Mouse (Mus musculus): ENCODE data around the gene 0610030E20Rik. TPM values are rescaled to one million over a fixed set of nuclear protein-coding genes. Genes with fewer than 3 reads are reported as not detected.

The 0610030E20Rik gene
- polyA plus RNA-seq, 1 experiment: 14.5 TPM

DNA sequence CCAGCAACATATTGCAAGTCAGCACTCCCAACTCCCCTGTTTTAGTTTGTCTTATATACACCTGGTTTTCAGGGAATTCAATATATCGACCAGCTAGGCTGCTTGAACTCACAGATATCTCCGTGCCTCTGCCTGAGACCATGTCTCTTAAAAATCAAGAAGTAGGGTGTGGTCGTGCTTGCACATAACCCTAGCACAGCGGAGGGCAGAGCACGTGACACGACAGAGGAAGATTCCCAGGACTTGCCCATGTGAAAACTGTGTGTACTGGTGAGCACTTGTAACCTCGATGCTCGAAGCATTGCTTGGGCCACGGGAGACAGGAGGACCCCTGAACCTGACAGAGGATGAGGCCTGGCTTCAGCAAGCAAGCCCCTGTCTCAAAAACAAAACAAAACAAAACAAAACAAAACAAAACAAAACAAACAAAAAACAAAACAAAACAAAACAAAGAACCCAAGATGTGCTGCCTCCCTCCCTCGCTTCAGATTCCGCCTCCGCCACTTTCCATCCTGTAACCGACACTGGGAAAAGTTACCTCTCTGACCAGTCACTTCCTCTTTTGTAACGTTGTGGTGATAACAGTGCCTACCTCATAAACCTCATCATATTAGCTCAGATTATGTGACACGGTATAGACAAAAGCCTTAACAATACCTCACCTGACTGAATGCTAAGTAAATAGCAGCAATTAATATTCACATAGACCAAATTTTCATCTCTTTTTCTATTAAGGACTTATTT, 27.9 kb downstream of the 0610030E20Rik start:
- no peak overlapping the region for H3K27ac ChIP-seq (ENCODE audit: insufficient read depth, low read length)
- peaks cover 10% of the 10 kb centered on the region; the same call in 1 of the 2 replicates for H3K4me1 ChIP-seq (ENCODE audit: control insufficient read depth, insufficient read depth, low read length)
- H3K4me3 ChIP-seq (ENCODE audit: insufficient read depth, low read length): no peak overlapping the region
- TF ChIP-seq CTCF (IDR thresholded peaks at IDR 0.05; ENCODE audit: borderline replicate concordance, insufficient read depth, low read length): no peak
- TF ChIP-seq POLR2A (IDR thresholded peaks at IDR 0.05; ENCODE audit: low read depth, low read length): no peak

DNA sequence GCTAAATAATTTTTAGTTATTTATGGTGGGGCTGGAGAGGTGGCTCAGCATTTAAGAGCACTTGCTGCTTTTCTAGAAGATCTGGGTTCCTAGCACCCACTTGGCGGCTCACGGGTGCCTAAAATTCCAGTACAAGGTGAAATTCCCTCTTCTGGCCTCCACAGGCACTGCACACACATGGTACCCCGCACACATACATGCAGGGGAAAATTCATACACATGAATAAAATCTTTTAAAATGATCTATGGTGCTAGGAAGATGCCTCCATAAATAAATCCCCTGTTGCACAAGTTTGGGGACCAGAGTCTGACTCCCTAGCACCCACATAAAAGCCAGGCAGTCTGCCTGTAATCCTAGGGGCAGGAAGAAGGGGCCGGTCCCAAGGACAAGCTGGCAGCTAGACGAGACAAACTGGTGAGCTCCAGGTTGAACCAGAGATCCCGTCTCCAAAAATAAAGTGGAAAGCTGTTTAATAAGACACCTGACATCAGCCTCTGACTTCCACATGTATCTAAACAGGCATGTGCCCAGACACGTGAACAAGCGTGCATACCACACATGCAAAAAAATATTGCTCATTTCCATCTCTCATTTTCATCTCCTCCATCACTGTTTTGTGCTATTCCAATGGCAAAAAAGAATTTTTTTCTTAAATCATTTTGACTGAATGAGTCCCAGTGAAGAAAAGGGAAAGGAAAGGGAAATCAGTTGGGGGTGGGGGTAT, 31.6 kb downstream of the 0610030E20Rik start:
- Histone ChIP-seq H3K27ac (ENCODE audit: insufficient read depth, low read length) (no peak overlapping the region), H3K4me3 (ENCODE audit: insufficient read depth, low read length) (no peak overlapping the region), H3K4me1 (ENCODE audit: control insufficient read depth, insufficient read depth, low read length) (no peaks in the 10 kb centered on the region)
- no peak for TF ChIP-seq CTCF (IDR thresholded peaks at IDR 0.05; ENCODE audit: borderline replicate concordance, insufficient read depth, low read length)

DNA sequence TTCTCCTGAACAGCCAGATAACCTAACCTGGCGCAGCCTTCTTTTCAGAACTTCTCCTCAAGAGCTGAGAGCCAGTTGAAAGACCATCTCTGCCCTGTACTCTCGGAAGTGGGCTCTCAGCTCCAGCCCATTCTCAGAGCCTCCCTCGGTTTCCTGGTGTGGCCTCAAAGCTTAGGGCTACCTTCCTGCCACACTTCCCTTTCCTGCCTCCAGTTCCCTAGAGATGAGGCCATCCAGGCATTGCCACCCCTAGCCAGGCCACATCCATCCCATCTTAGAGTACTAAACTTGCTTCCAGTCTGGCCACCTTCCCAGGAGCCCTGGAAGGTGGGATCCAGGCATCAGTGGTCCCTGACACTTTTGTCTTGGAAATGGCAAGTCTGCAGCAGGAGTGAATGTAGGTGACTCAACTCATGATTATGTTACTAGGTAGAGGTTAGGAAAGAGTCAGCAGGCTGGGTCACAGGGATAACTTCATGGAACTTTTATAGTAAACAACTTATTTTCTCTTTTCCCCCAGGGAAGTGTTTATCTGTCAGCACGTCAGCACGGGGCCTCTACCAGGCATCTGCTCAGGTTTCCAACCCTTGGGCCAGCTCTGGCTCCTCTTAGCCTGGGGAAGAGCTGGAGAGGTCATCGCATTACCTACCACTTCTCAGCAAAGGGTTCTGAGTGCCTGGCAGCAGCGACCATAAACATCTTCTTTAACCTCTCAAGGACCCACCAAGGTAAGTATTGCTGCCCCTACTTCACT, 32.4 kb downstream of the 0610030E20Rik start:
- no peaks in the 10 kb centered on the region for H3K4me1 ChIP-seq (ENCODE audit: control insufficient read depth, insufficient read depth, low read length)
- TF ChIP-seq POLR2A (IDR thresholded peaks at IDR 0.05; ENCODE audit: low read depth, low read length) (no peak), CTCF (IDR thresholded peaks at IDR 0.05; ENCODE audit: borderline replicate concordance, insufficient read depth, low read length) (no peak)
- peak overlapping the region; percentile 40 for H3K4me3 ChIP-seq (ENCODE audit: insufficient read depth, low read length)
- peak overlapping the region; percentile 38 for H3K27ac ChIP-seq (ENCODE audit: insufficient read depth, low read length)

DNA sequence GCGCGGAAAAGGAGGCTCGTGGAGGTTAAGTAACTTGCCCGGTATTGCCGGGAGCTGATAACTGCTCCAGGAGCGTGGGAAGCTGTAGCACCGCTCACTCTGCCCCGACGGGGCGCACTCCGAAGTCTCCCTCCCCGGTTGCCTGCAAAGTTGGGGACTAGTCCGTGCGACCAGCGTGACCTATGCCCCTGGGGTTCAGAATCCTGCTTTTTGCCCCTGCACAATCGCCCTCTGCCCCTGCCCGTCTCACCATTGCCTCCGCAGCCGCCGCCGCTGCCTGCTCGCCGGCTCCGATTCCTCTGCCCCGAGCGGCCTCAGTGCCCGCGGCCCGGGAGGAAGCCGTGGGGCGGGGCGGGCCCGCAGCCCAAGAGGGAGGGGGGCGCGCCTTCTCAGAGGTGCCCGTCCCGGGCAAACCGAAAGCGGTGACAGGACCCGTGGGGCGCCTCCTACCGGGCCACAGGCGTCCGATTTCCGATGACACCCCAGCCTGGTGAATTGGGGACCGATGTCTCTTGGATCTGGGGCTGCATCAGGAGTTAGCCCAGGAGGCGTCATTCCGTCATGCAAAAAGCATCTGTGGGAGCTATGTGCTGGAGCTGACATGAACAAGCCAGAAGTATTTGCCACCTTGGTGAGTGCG, 33.1 kb downstream of the 0610030E20Rik start, which contains the start of gene Vamp5:
Vamp5 (minus strand) TSS at position 338 of the 640 bp plus-strand sequence.
- H3K27ac ChIP-seq (ENCODE audit: insufficient read depth, low read length): peak within 1 kb of the TSS; percentile 38
- no peaks in the 10 kb centered on the region for H3K4me1 ChIP-seq (ENCODE audit: control insufficient read depth, insufficient read depth, low read length)
- peak; percentile 53 for TF ChIP-seq POLR2A (IDR thresholded peaks at IDR 0.05; ENCODE audit: low read depth, low read length)
- TF ChIP-seq CTCF (IDR thresholded peaks at IDR 0.05; ENCODE audit: borderline replicate concordance, insufficient read depth, low read length): no peak
- peak within 1 kb of the TSS; percentile 40 for H3K4me3 ChIP-seq (ENCODE audit: insufficient read depth, low read length)

DNA sequence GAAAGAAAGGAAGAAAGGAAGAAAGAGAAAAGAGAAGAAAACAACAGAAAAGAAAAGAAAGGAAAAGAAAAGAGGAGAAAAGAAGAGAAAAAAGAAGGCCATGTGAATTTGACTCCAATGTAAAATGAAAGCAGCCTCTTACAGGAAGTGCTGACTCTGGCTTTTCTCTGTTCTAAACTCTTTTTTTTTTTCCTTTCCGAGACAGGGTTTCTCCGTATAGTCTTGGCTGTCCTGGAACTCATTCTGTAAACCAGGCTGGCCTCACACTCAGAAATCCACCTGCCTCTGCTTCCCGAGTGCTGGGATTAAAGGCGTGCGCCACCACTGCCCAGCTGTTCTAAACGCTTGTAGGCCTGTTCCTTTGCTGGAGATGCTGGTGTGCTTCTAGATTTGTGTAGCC, 35.4 kb downstream of the 0610030E20Rik start:
- H3K27ac ChIP-seq (ENCODE audit: insufficient read depth, low read length): no peak overlapping the region
- no peak overlapping the region for H3K4me3 ChIP-seq (ENCODE audit: insufficient read depth, low read length)
- TF ChIP-seq POLR2A (IDR thresholded peaks at IDR 0.05; ENCODE audit: low read depth, low read length): no peak
- no peak for TF ChIP-seq CTCF (IDR thresholded peaks at IDR 0.05; ENCODE audit: borderline replicate concordance, insufficient read depth, low read length)
- no peaks in the 10 kb centered on the region for H3K4me1 ChIP-seq (ENCODE audit: control insufficient read depth, insufficient read depth, low read length)

DNA sequence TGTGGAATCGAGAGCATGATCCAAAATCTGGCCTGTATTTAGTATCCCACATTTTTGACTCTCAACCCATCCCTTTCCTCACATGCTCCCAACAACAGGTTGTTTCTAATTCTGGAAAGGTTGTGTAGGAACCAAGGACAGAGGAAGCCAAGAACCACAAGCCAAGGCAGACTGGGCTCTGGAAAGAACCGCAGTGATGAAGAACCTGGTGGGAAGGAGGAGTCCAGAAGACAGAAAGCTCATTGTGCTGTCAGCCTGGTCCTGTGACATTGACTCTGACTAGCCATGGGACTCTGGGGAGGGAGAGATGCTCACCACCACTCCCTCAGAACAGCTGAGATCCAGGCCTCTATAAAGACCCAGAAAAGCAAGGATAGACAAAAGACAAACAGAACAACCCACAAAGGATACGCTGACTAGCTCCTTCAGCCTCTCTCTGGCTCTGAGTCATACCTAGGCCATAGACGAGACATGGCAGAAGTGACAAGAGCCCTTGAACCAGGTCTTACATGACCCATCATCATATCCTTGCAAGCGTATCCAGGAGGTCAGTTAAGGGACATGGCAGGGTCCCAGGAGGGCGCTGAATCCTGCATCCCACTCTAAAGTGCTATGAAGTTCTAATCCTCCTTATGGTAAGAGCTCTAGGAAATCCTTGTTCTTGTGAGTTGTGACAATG, 36.2 kb downstream of the 0610030E20Rik start:
- TF ChIP-seq POLR2A (IDR thresholded peaks at IDR 0.05; ENCODE audit: low read depth, low read length) (no peak), CTCF (IDR thresholded peaks at IDR 0.05; ENCODE audit: borderline replicate concordance, insufficient read depth, low read length) (no peak)
- Histone ChIP-seq H3K4me3 (ENCODE audit: insufficient read depth, low read length) (no peak overlapping the region), H3K27ac (ENCODE audit: insufficient read depth, low read length) (no peak overlapping the region), H3K4me1 (ENCODE audit: control insufficient read depth, insufficient read depth, low read length) (no peaks in the 10 kb centered on the region)

DNA sequence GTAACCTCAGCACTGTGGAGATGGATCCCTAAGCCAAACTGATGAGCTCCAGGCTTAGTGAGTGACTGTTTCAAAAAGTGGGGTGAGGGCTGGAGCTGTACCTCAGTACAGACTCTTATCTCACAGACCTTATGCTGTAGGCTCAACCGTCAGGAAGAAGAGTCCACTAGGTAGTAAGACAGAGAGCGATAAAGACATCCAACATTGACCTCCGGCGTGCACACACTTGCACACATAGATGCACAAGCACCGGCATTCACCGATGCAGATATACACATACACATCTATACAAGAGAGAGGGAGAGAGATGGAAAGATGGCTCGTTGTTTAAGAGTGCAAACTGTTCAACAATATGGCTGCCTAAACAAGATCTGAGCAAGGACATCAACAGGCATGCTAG, 36.8 kb downstream of the 0610030E20Rik start:
- Histone ChIP-seq H3K27ac (ENCODE audit: insufficient read depth, low read length) (no peak overlapping the region), H3K4me1 (ENCODE audit: control insufficient read depth, insufficient read depth, low read length) (no peaks in the 10 kb centered on the region), H3K4me3 (ENCODE audit: insufficient read depth, low read length) (no peak overlapping the region)
- TF ChIP-seq CTCF (IDR thresholded peaks at IDR 0.05; ENCODE audit: borderline replicate concordance, insufficient read depth, low read length): no peak
- TF ChIP-seq POLR2A (IDR thresholded peaks at IDR 0.05; ENCODE audit: low read depth, low read length): no peak

DNA sequence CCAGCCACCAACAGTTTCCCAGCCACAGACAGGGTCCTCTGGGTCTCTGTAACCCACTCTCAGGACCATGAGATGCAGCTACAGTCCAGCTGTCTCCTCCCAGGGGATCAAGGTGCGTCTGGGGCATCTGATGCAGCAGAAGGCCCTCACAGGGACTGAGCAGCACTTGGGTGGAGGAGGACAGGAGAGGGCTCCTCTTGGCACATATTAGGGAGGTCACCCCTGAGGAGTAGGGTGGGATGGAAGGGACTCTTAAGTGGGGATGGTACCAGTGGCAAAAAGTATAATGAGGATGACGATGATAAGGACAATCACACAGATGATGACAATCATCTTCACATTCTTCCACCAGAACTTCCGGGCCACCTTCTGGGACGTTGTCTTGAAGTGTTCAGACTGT, 38.1 kb downstream of the 0610030E20Rik start:
- no peak overlapping the region for H3K4me3 ChIP-seq (ENCODE audit: insufficient read depth, low read length)
- no peak overlapping the region for H3K27ac ChIP-seq (ENCODE audit: insufficient read depth, low read length)
- H3K4me1 ChIP-seq (ENCODE audit: control insufficient read depth, insufficient read depth, low read length): no peaks in the 10 kb centered on the region
- TF ChIP-seq POLR2A (IDR thresholded peaks at IDR 0.05; ENCODE audit: low read depth, low read length): no peak
- TF ChIP-seq CTCF (IDR thresholded peaks at IDR 0.05; ENCODE audit: borderline replicate concordance, insufficient read depth, low read length): no peak

DNA sequence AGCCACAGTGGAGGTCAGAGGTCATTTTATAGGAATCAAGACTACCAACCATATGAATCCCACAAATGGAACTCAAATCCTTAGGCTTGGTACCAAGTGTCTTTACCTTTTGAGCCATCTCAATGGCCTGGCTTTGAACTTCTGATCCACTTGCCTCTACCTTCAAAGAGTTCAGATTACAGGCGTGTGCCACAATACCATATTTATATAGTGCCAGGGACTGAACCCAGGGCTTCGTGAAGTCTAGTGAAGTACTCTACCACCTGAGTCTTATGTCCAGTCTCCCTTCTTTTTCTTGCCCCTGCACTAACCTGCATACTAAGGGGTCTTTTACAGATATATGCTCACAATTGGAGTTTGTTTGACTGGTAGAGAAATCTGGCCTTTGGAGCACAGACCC, 39.4 kb downstream of the 0610030E20Rik start:
- no peak overlapping the region for H3K4me3 ChIP-seq (ENCODE audit: insufficient read depth, low read length)
- H3K4me1 ChIP-seq (ENCODE audit: control insufficient read depth, insufficient read depth, low read length): no peaks in the 10 kb centered on the region
- no peak for TF ChIP-seq CTCF (IDR thresholded peaks at IDR 0.05; ENCODE audit: borderline replicate concordance, insufficient read depth, low read length)
- no peak for TF ChIP-seq POLR2A (IDR thresholded peaks at IDR 0.05; ENCODE audit: low read depth, low read length)
- H3K27ac ChIP-seq (ENCODE audit: insufficient read depth, low read length): no peak overlapping the region

Measured in embryonic fibroblast, embryonic 13.5 days (primary cell).